Mouse (Mus musculus) layer of hippocampus, adult 2 months (tissue): ENCODE results near the gene Hid1. TPM values are rescaled to one million over a fixed set of nuclear protein-coding genes. Genes with fewer than 3 reads are reported as not detected.
"Not testable (repeated sequence)": the region's sequence is repeated elsewhere in the genome, so short reads cannot be mapped to it uniquely, and the experiment has no call there.

Experiments
- DNase-seq, 2 experiments: peaks; one replicate each; pipeline ENCODE4 v3.0.0; 2022; ENCODE audit warnings: low spot score in 2 of 2
- H3K27ac ChIP-seq: fragments of 200-600 bp; 2 replicates; pipeline ENCODE4 v1.8.1; 2022
- H3K4me3 ChIP-seq: fragments of 200-600 bp; 2 replicates; pipeline ENCODE4 v1.8.1; 2022; ENCODE audit warnings: mild to moderate bottlenecking
- CTCF ChIP-seq: fragments of 200-600 bp; conservative IDR thresholded peaks from 2 replicates; pipeline ENCODE4 v1.8.1; 2022; ENCODE audit warnings: antibody characterized with exemption, mild to moderate bottlenecking, moderate library complexity
- long read RNA-seq, 2 experiments: library from polyadenylated mRNA; stranded (forward); transcript quantifications; one replicate each; pipeline ENCODE4 v2.0.0; 2021; ENCODE audit warnings: borderline mapping rate in 2 of 2
- total RNA-seq, 2 experiments: library from RNA; stranded (reverse); gene quantifications; 2 replicates each; pipeline ENCODE4 v1.2.3; 2021

Hid1 gene
- total RNA-seq, result 100 to 1,000 TPM; 110 to 119 TPM
- long read RNA-seq, experiment 1, transcript Hid1-201 (19 exons, 3,236 nt), result major isoform, 46 of 97 reads
- long read RNA-seq, experiment 1, transcript Hid1-202 (19 exons, 3,276 nt), result minor isoform, 11 of 97 reads
- long read RNA-seq, experiment 1, partial matches to known transcripts, result 31 of 97 reads
- long read RNA-seq, experiment 1, other reads (novel, unspliced or antisense), result 9 of 97 reads
- long read RNA-seq, experiment 2, transcript Hid1-201 (19 exons, 3,236 nt), result major isoform, 60 of 139 reads
- long read RNA-seq, experiment 2, transcript Hid1-202 (19 exons, 3,276 nt), result minor isoform, 15 of 139 reads
- long read RNA-seq, experiment 2, partial matches to known transcripts, result 38 of 139 reads
- long read RNA-seq, experiment 2, other reads (novel, unspliced or antisense), result 26 of 139 reads

GRCm38 (mm10) chr11:115367395-115367944 is at the start of gene Hid1:
TSS of gene Hid1 (minus strand) at chr11:115367756.
- peak; percentile 90 to 91 for DNase-seq
- H3K27ac ChIP-seq, result peak within 1 kb of the TSS; percentile 95
- H3K4me3 ChIP-seq, result peak within 1 kb of the TSS; percentile 96
- TF ChIP-seq CTCF, result no peak

GRCm38 (mm10) chr11:115409556-115409955 is 42.0 kb upstream of the Hid1 start:
- H3K27ac ChIP-seq, result peak overlapping the region; percentile 98
- DNase-seq, result no peak
- no peak for TF ChIP-seq CTCF

GRCm38 (mm10) chr11:115408266-115408920 is 40.8 kb upstream of the Hid1 start:
- no peak for DNase-seq
- peak overlapping the region; percentile 98 for H3K27ac ChIP-seq
- H3K4me3 ChIP-seq, result no peak overlapping the region
- peak; percentile 26; the same call in 1 of the 2 replicates for TF ChIP-seq CTCF

More at GRCm38 (mm10) chr11:115409556-115409955, 42.0 kb upstream of the Hid1 start:
- no peak overlapping the region for H3K4me3 ChIP-seq

GRCm38 (mm10) chr11:115406858-115407401 is 39.4 kb upstream of the Hid1 start:
- DNase-seq, result no peak
- Histone ChIP-seq H3K27ac (peak overlapping the region; percentile 61; the same call in 1 of the 2 replicates), H3K4me3 (no peak overlapping the region)
- no peak for TF ChIP-seq CTCF

GRCm38 (mm10) chr11:115405723-115406122 is 38.2 kb upstream of the Hid1 start:
- TF ChIP-seq CTCF, result no peak
- DNase-seq, result no peak
- no peak overlapping the region for H3K27ac ChIP-seq
- H3K4me3 ChIP-seq, result no peak overlapping the region

- Histone ChIP-seq H3K27ac (peak within 1 kb of the TSS; percentile 98), H3K4me3 (peak within 1 kb of the TSS; percentile 95)
- TF ChIP-seq CTCF, result no peak; the same call in 1 of the 2 replicates
- peak; percentile 79 to 85 for DNase-seq
Measured at GRCm38 (mm10) chr11:115403338-115404124, 36.0 kb upstream of the Hid1 start, which contains the start of gene Mrpl58. TSS of gene Mrpl58 (plus strand) at chr11:115403752.

- peak; percentile 52 to 55 for DNase-seq
- Histone ChIP-seq H3K4me3 (peak overlapping the region; percentile 31), H3K27ac (peak overlapping the region; percentile 90)
- no peak for TF ChIP-seq CTCF
Measured at GRCm38 (mm10) chr11:115400630-115401391, 33.3 kb upstream of the Hid1 start.

- H3K4me3 ChIP-seq, result peak overlapping the region; percentile 31
- no peak for DNase-seq
- no peak for TF ChIP-seq CTCF
- peak overlapping the region; percentile 90 for H3K27ac ChIP-seq
Measured at GRCm38 (mm10) chr11:115400126-115400525, 32.6 kb upstream of the Hid1 start.

- no peak overlapping the region for H3K4me3 ChIP-seq
- H3K27ac ChIP-seq, result no peak overlapping the region
- no peak for DNase-seq
- no peak for TF ChIP-seq CTCF
Measured at GRCm38 (mm10) chr11:115398085-115398484, 30.5 kb upstream of the Hid1 start.

- no peak for TF ChIP-seq CTCF
- Histone ChIP-seq H3K27ac (no peak overlapping the region), H3K4me3 (no peak overlapping the region)
- no peak for DNase-seq
Measured at GRCm38 (mm10) chr11:115393721-115394325, 26.3 kb upstream of the Hid1 start.

- Histone ChIP-seq H3K4me3 (no peak overlapping the region), H3K27ac (no peak overlapping the region)
- no peak for TF ChIP-seq CTCF
- no peak for DNase-seq
Measured at GRCm38 (mm10) chr11:115391358-115391757, 23.8 kb upstream of the Hid1 start.

- not testable (repeated sequence) for H3K27ac ChIP-seq, DNase-seq, H3K4me3 ChIP-seq
Measured at GRCm38 (mm10) chr11:115386859-115387258, 19.3 kb upstream of the Hid1 start.
